15 mouse cellular contexts compared by ENCODE assay signal in genomic region chr2:49234064-49234463, GRCm38 (mm10).
"Had no signal": no experiment of that assay in that cellular context is flagged by ENCODE, and none has a peak within 500 bp of the region (broad histone marks: within the 10 kb centered on the region; RNA-seq: fewer than 3 reads in every experiment).

No protein-coding gene starts in this region.

- ATAC-seq: liver, postnatal 0 days; lung, postnatal 0 days; midbrain, embryonic 13.5 days; midbrain, embryonic 15.5 days had no signal

- DNase-seq: liver, postnatal 0 days; lung, adult 2 months; lung, postnatal 14 days; lung, postnatal 36 days; retina, postnatal 1 day; right cerebral cortex, adult 18-20 months; right cerebral cortex, postnatal 25 days; right cerebral cortex, postnatal 4 days; spleen, adult 18-20 months; thymus, adult 18-20 months; thymus, postnatal 14 days; thymus, postnatal 36 days had no signal
